Mouse (Mus musculus): ENCODE measurements around the gene Ccdc186.

Gene Ccdc186

DNA sequence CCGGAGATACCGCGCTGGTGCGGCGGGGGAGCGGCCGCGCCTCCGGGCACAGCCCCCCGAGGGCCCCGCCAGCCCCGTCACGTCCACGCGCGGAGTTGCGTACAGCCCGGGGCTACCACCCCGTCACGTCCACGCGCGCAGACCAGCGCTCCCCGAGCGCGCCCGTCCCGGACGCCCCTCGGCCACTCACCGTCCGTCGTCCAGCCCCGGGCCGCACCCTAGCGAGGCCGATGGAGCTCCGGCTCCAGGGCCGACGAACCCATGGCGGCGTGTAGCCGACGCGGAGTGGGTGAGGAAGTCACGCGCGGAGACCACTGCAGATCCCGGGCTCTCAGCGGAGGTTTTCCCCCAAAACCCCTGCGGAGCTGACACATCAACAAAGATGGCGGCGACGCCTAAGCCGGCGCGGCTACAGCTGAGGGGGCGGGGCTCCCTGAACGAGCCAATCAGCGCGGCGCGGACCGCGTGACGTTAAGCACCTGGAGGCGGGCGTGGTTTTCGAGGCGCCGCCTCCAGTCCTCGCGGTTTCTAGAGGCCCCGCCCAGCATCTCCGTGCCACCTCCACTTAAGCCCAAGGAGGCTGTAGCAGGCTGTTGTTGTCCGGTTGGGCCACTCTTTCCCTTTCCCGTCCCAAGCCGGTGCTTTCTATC is at the start of gene Ccdc186:
Gene Ccdc186 (minus strand): TSS at position 393 of the 650 bp plus-strand sequence.
- peak; percentile 95 for DNase-seq (ENCODE audit: low spot score in 2 of 2)

DNA sequence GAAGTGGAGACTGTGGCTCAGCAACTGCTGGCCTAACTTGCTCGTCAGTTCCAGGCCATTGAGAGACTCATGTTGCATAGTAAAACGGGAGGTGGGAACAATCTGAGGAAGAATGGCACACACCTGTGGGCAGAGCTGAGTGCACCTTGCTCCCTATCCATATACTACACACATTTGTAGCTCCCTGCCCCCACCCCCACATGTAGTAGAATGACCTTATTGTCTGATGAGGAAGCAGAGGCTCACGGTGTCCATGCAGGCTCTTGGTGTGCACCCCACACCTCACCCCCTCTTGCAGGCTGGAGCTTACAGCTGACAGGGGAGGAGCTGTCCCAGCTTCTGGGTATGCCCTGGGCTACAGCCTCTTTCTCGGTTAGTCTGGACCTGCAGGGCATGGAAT is 45.7 kb upstream of the Ccdc186 start:
- no peak for DNase-seq (ENCODE audit: low spot score in 2 of 2)

DNA sequence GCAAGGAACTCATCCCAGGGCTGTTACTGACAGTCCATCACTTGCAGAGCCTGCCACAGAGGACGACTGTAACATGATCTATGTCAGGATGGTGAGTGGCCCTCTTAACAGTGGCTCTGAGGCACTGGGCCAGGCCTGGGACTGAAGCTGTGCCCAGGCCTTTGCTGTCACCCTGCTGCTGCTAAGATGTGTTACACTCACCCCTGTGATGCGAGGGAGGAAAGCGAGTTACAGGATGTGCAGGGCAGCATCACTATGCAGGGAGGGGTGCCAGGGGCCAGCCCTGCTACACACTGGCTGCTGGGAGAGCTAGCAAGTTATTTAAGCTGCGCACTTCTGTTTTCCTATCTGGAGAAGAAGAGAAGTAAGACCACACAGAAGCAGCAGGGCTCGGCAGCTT is 34.5 kb upstream of the Ccdc186 start:
- DNase-seq (ENCODE audit: low spot score in 2 of 2), result no peak

DNA sequence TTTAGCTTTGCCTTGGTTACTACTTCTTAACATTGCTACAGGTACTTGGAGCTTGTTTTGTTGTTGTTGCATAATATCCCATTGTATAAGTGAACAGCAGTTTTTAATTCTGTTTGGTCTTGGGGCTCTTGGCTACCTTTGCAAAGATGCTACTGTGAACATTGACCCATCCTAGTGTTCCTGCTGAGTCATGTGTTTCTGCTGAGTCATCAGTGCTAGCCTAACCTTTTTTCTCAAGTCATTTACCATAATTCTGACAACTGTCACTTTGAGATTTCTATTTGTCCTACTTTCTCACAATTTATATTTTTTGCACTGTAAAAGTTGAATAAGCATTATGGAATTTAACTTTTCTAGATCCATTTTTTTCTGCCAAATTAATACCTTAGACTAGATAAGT is 30.6 kb upstream of the Ccdc186 start:
- DNase-seq (ENCODE audit: low spot score in 2 of 2), result no peak

DNA sequence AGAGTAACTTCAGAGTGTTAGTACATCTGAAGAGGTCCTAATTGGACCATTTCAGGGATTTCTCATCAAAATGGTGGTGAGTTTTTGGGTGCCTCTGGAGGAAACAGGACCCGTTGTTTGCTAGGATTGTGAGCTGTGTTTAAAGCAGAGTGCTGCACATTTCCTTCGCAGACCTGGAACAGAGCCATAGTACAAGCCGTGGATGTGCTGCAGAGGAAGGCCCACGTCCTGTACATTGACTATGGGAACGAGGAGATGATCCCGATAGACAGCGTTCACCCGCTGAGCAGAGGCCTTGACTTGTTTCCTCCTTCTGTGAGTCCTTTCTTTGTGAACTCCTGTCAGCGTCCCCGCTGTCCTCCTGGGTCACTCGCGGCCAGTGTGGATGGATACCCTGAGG is 21.0 kb upstream of the Ccdc186 start:
- no peak for DNase-seq (ENCODE audit: low spot score in 2 of 2)

GRCm38 (mm10) chr19:56838942-56839706 is 17.1 kb upstream of the Ccdc186 start:
- no peak for DNase-seq (ENCODE audit: low spot score in 2 of 2)

- DNase-seq (ENCODE audit: low spot score in 2 of 2), result no peak
These were observed 13.3 kb upstream of the Ccdc186 start for GRCm38 (mm10) chr19:56835340-56835739.

DNA sequence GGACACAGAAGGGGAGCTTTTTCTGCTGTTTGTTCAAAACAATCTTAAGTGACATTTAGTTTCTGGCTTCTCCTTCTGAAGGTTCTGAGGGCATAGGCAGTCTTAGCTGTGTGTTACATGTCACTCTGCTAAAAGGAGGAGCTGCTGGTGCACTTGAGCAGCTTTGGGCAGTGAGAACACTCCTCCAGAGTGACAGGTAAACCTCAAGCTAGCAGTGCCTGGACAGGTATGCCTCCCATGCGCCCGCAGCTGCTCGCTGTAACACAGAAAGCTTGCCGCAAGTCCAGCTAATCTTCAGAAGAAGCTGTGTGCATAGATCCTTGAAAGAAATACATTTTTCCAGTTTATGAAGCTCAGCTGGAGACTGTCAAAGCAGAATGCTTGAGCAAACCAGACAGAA is 8.2 kb upstream of the Ccdc186 start:
- DNase-seq (ENCODE audit: low spot score in 2 of 2), result no peak

DNA sequence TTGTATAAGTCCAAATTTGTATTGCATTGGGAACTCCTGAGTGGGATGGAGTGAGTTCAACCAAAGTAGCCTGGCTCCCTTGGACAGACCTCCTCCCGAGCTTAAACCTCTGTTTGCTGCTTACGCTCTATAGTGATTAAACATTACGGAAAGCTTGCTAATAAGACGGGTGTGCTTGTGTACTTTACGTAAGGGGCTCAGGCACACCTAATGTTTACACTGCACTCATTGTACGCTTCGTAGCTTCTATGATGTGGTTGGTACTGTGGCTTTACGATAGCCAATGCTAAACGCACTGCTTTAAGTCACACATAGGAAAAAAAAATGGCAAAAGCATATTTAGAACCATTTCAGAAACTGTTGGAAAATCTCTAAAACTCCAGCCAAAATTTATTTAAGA is 7.3 kb upstream of the Ccdc186 start:
- no peak for DNase-seq (ENCODE audit: low spot score in 2 of 2)

GRCm38 (mm10) chr19:56828305-56828704 is 6.3 kb upstream of the Ccdc186 start:
- no peak for DNase-seq (ENCODE audit: low spot score in 2 of 2)

- DNase-seq (ENCODE audit: low spot score in 2 of 2), result no peak
These were observed 4.1 kb upstream of the Ccdc186 start, which contains the start of gene Tdrd1 for GRCm38 (mm10) chr19:56826047-56826631. Tdrd1 (plus strand) TSS chr19:56826209.

GRCm38 (mm10) chr19:56822448-56822836 is 452 bp upstream of the Ccdc186 start:
- no peak for DNase-seq (ENCODE audit: low spot score in 2 of 2)

GRCm38 (mm10) chr19:56821040-56821797 is 771 bp downstream of the Ccdc186 start:
- DNase-seq (ENCODE audit: low spot score in 2 of 2), result no peak

- DNase-seq (ENCODE audit: low spot score in 2 of 2), result peak in 1 of 2 experiments; percentile 27
These were observed 4.0 kb downstream of the Ccdc186 start for GRCm38 (mm10) chr19:56817851-56818526.

DNA sequence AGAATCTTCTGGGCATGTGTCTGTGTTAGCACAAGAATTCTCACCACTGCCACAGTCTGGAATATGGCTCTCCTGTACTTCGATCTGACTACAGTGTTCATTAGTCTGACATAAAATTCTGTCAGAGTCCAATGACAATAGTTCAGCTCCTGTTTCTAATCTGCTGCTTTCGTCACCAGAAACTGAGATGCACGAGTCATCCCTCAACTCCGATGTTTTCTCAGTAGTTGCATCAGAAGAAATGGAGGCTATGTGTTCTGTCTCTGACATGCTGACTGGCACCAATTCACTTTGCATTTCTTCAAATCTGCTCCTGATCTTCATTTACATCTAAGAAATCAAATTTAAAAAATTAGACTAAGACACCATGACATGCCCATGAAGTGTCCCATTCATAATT is 8.6 kb downstream of the Ccdc186 start:
- DNase-seq (ENCODE audit: low spot score in 2 of 2), result no peak

- no peak for DNase-seq (ENCODE audit: low spot score in 2 of 2)
These were observed 10.4 kb downstream of the Ccdc186 start for GRCm38 (mm10) chr19:56811590-56811989.

- no peak for DNase-seq (ENCODE audit: low spot score in 2 of 2)
These were observed 11.3 kb downstream of the Ccdc186 start for GRCm38 (mm10) chr19:56810641-56811146.

DNA sequence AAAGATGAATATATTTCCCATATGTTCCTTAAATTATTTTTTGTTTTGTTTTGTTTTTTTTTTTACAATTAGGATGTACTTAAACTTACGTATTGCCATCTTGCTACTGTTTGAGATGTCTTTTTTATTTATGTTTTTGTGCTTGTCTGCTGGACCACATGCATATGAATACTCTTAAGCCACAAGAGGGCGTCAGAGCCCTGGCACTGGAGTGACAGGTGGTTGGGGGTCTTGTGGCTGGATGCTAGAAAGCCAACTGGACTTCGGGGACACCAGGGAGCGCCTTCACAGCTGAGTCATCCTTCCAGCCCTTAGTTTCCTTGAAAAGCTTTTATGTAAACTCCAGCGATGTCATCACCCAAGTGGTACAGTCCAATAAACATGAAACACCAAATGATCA is 13.2 kb downstream of the Ccdc186 start:
- DNase-seq (ENCODE audit: low spot score in 2 of 2), result no peak

GRCm38 (mm10) chr19:56807122-56807521 is 14.9 kb downstream of the Ccdc186 start:
- DNase-seq (ENCODE audit: low spot score in 2 of 2), result no peak

DNA sequence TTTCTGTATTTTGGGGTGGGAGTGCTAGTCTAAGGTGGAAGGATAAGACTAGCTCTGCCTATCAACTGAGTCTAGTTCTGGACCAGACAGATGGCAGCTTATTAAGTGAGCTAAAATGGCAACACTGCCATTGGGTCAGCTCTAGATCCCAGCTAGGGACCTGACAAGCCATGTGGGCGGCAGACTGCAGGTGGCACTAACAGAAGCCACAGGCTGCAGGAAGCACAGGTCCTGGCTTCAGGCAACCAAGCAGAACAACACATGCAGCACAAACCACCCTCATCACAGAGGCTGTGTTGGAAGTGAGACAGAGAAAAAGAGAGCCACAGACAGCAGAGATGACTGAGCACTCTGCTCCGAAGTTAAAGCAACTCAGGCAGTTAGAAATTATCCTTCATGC is 16.6 kb downstream of the Ccdc186 start:
- DNase-seq (ENCODE audit: low spot score in 2 of 2), result no peak

GRCm38 (mm10) chr19:56802352-56802746 is 19.6 kb downstream of the Ccdc186 start:
- DNase-seq (ENCODE audit: low spot score in 2 of 2), result no peak
